Mouse (Mus musculus): Measurements from ENCODE around the gene Dydc1. TPM values are rescaled to one million over a fixed set of nuclear protein-coding genes. Genes with fewer than 3 reads are reported as not detected.

Gene Dydc1
- total and polyA plus RNA-seq, 2 experiments from 2014 or later, result not detected

DNA sequence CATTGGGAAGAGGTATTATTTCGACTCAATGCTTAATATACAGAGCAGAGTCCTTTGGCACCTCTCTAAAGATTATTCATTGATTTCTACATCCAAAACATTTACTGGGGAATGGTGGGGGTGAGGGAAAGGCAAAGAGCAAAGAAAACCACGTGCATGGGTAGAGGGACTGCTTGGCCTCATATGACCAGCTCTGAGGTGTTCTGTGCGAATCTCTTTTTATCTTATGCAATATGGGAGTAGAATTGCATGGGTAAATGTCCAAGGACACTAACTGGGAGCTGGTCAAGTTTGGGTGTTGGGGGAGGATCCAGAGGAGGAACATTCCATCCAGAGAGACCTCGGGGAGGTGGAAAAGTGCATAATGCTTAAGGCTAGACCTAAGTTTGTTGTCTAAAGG, 40.2 kb downstream of the Dydc1 start:
- DNase-seq (ENCODE audit: low spot score) (no peak), ATAC-seq (no peak)
- Histone ChIP-seq H3K4me3 (ENCODE audit: low read length) (no peak overlapping the region), H3K36me3 (ENCODE audit: insufficient read depth, low read length) (no peaks in the 10 kb centered on the region), H3K9me3 (ENCODE audit: low read length) (no peaks in the 10 kb centered on the region), H3K4me2 (ENCODE audit: low read depth, low read length) (no peak overlapping the region), H3K4me1 (ENCODE audit: insufficient read depth, low read length) (no peaks in the 10 kb centered on the region), H3K27ac (no peak overlapping the region), H3K27me3 (ENCODE audit: insufficient read depth, low read length) (no peaks in the 10 kb centered on the region), H3K9ac (replicated peaks; ENCODE audit: low read length) (no peak overlapping the region)
- WGBS, result 75% methylated on average over 4 of the region's 4 CpGs
- TF ChIP-seq CTCF (IDR thresholded peaks at IDR 0.05; ENCODE audit: low read depth), result no peak

DNA sequence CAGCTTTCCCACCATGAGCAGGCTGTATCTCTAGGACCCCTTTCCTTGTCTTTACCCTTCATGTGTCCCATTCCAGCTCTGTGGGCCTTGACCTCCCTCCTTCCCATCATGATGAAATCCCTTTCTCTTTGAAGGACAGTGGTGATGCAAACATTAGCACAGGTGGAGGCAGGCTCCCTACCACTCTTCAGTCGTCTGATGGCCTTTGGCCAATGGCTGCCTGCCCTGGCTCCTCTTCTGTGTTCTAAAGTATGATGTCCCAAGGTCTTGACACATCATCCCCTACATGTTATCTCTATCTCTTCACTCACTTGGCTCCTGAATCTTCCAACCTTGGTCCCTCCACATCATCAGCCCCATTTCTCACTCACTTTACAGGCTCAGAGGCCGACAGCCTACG, 43.6 kb downstream of the Dydc1 start:
- TF ChIP-seq CTCF (IDR thresholded peaks at IDR 0.05; ENCODE audit: low read depth), result no peak
- Histone ChIP-seq H3K36me3 (ENCODE audit: insufficient read depth, low read length) (no peaks in the 10 kb centered on the region), H3K9me3 (ENCODE audit: low read length) (no peaks in the 10 kb centered on the region), H3K27ac (no peak overlapping the region), H3K27me3 (ENCODE audit: insufficient read depth, low read length) (no peaks in the 10 kb centered on the region), H3K4me2 (ENCODE audit: low read depth, low read length) (no peak overlapping the region), H3K4me3 (ENCODE audit: low read length) (no peak overlapping the region), H3K4me1 (ENCODE audit: insufficient read depth, low read length) (no peaks in the 10 kb centered on the region), H3K9ac (replicated peaks; ENCODE audit: low read length) (no peak overlapping the region)
- WGBS, result 84% methylated on average over 3 of the region's 3 CpGs
- ATAC-seq (no peak), DNase-seq (ENCODE audit: low spot score) (no peak)

- Histone ChIP-seq H3K36me3 (ENCODE audit: insufficient read depth, low read length) (no peaks in the 10 kb centered on the region), H3K4me1 (ENCODE audit: insufficient read depth, low read length) (no peaks in the 10 kb centered on the region), H3K27me3 (ENCODE audit: insufficient read depth, low read length) (no peaks in the 10 kb centered on the region), H3K9ac (replicated peaks; ENCODE audit: low read length) (no peak overlapping the region), H3K4me3 (ENCODE audit: low read length) (no peak overlapping the region), H3K9me3 (ENCODE audit: low read length) (no peaks in the 10 kb centered on the region), H3K4me2 (ENCODE audit: low read depth, low read length) (no peak overlapping the region), H3K27ac (no peak overlapping the region)
- ATAC-seq (no peak), DNase-seq (ENCODE audit: low spot score) (no peak)
- 89% methylated on average over 5 of the region's 5 CpGs for WGBS
- no peak for TF ChIP-seq CTCF (IDR thresholded peaks at IDR 0.05; ENCODE audit: low read depth)
Measured at GRCm38 (mm10) chr14:41124683-41125082, 52.0 kb downstream of the Dydc1 start.

DNA sequence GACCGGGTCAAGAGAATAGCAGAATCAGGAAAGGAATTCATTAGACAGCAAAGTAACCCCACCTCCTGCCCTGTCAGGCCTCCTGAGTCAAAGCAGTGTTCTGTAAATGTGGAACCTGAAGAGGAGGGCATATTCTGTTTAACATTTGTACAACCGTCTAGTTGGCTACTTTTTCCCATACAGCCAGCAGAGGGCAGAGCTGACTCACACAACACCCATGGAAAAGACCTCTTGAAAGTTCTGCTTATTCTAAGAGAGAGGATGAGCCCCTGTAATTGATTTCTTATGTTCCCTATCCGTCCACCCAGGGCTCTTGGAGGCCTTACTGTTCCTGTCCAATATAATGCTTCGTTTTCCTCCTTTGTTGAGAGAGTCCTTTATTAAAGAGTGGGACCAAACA, 55.3 kb downstream of the Dydc1 start:
- peak; percentile 81 for TF ChIP-seq CTCF (IDR thresholded peaks at IDR 0.05; ENCODE audit: low read depth)
- Histone ChIP-seq H3K36me3 (ENCODE audit: insufficient read depth, low read length) (no peaks in the 10 kb centered on the region), H3K27me3 (ENCODE audit: insufficient read depth, low read length) (no peaks in the 10 kb centered on the region), H3K9me3 (ENCODE audit: low read length) (no peaks in the 10 kb centered on the region), H3K4me1 (ENCODE audit: insufficient read depth, low read length) (no peaks in the 10 kb centered on the region), H3K9ac (replicated peaks; ENCODE audit: low read length) (no peak overlapping the region), H3K4me2 (ENCODE audit: low read depth, low read length) (no peak overlapping the region), H3K27ac (no peak overlapping the region), H3K4me3 (ENCODE audit: low read length) (no peak overlapping the region)
- DNase-seq (ENCODE audit: low spot score) (peak; percentile 72), ATAC-seq (peak; percentile 55)
- WGBS, result 22% methylated on average over 4 of the region's 4 CpGs

- no peaks in the 10 kb centered on the region for H3K4me1 ChIP-seq (ENCODE audit: insufficient read depth, low read length)
- no peak within 1 kb of the TSS for H3K4me2 ChIP-seq (ENCODE audit: low read depth, low read length)
- H3K4me3 ChIP-seq (ENCODE audit: low read length), result no peak within 1 kb of the TSS
- no peaks in the 10 kb centered on the region for H3K9me3 ChIP-seq (ENCODE audit: low read length)
- no peak within 1 kb of the TSS for H3K9ac ChIP-seq (replicated peaks; ENCODE audit: low read length)
- no peaks in the 10 kb centered on the region for H3K27me3 ChIP-seq (ENCODE audit: insufficient read depth, low read length)
- WGBS, result 90% methylated on average over 7 of the region's 7 CpGs
- ATAC-seq (no peak), DNase-seq (ENCODE audit: low spot score) (no peak)
- H3K36me3 ChIP-seq (ENCODE audit: insufficient read depth, low read length), result no peaks in the 10 kb centered on the region
- no peak for TF ChIP-seq CTCF (IDR thresholded peaks at IDR 0.05; ENCODE audit: low read depth)
- no peak within 1 kb of the TSS for H3K27ac ChIP-seq
Measured at GRCm38 (mm10) chr14:41131540-41131939, 58.8 kb downstream of the Dydc1 start, which contains the start of gene Sftpa1. Gene Sftpa1 (plus strand): TSS chr14:41131782.

DNA sequence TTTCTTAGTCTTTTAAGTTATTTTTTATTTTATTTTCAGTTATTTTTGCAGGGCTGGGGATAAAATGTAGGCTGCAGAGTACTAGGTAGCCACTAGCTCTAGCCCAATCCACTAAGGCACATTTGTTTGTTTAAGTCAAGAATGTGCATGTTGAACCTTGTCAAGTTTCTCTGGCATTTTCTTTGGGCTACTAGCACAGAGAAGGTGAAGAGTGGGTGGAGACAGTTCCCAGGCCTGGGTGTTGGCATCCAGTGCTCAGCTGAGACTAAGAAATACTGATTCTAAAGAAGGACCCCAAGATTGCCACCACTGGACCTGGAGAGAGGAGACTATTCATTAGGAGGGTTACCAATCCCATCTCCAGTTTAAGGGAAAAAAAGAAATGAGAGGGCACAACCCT, 64.3 kb downstream of the Dydc1 start:
- Histone ChIP-seq H3K9me3 (ENCODE audit: low read length) (no peaks in the 10 kb centered on the region), H3K27ac (no peak overlapping the region), H3K4me2 (ENCODE audit: low read depth, low read length) (no peak overlapping the region), H3K9ac (replicated peaks; ENCODE audit: low read length) (no peak overlapping the region), H3K36me3 (ENCODE audit: insufficient read depth, low read length) (no peaks in the 10 kb centered on the region), H3K4me1 (ENCODE audit: insufficient read depth, low read length) (no peaks in the 10 kb centered on the region), H3K27me3 (ENCODE audit: insufficient read depth, low read length) (no peaks in the 10 kb centered on the region), H3K4me3 (ENCODE audit: low read length) (no peak overlapping the region)
- no peak for TF ChIP-seq CTCF (IDR thresholded peaks at IDR 0.05; ENCODE audit: low read depth)
- DNase-seq (ENCODE audit: low spot score), result no peak
- ATAC-seq, result no peak

DNA sequence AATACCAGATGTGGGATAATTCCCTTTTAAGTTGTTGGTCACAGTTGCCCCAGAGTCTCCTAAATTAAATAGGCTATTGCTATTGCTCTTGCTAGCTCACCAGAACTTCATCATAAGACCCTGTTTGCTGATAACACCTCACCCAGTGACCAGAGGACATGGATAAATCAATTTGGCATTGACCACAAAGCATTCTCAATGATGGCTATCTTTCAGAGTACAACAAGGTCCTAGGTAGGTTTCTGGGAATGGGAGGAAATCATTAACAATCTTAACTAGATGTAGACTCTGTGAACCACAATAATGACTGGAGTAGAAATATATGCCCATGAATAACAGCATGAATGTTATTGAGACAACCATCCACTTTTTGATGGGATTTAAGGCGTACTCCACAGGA, 68.0 kb downstream of the Dydc1 start:
- DNase-seq (ENCODE audit: low spot score) (no peak), ATAC-seq (no peak)
- no peak for TF ChIP-seq CTCF (IDR thresholded peaks at IDR 0.05; ENCODE audit: low read depth)
- no peak overlapping the region for H3K27ac ChIP-seq
- H3K27me3 ChIP-seq (ENCODE audit: insufficient read depth, low read length), result no peaks in the 10 kb centered on the region
- H3K4me3 ChIP-seq (ENCODE audit: low read length), result no peak overlapping the region
- H3K4me2 ChIP-seq (ENCODE audit: low read depth, low read length), result no peak overlapping the region
- no peaks in the 10 kb centered on the region for H3K36me3 ChIP-seq (ENCODE audit: insufficient read depth, low read length)
- no peak overlapping the region for H3K9ac ChIP-seq (replicated peaks; ENCODE audit: low read length)
- H3K9me3 ChIP-seq (ENCODE audit: low read length), result no peaks in the 10 kb centered on the region
- no peaks in the 10 kb centered on the region for H3K4me1 ChIP-seq (ENCODE audit: insufficient read depth, low read length)
- WGBS, result 95% methylated on average over 1 of the region's 1 CpGs

Other genes with a start within 250 kb of the Dydc1 start
- gene Sh2d4b, start 179.6 kb upstream of the Dydc1 start, total RNA-seq (2014; rRNA removed), result 1.8 and 2.6 TPM in 2 replicates
- gene Sh2d4b, start 179.6 kb upstream of the Dydc1 start, polyA plus RNA-seq (2015; fragmentation: Nextera tagmentation; extraction: Ambion mirVana), result 0.54 and 0.63 TPM in 2 replicates
- 38.2 and 39.2 TPM in 2 replicates for gene Tspan14, start 106.1 kb upstream of the Dydc1 start, total RNA-seq (2014; rRNA removed)
- 30.4 and 35.2 TPM in 2 replicates for gene Tspan14, start 106.1 kb upstream of the Dydc1 start, polyA plus RNA-seq (2015; fragmentation: Nextera tagmentation; extraction: Ambion mirVana)
- gene Fam213a, start 59.1 kb upstream of the Dydc1 start, total RNA-seq (2014; rRNA removed), result 35.1 and 35.3 TPM in 2 replicates
- 109 and 118 TPM in 2 replicates for gene Fam213a, start 59.1 kb upstream of the Dydc1 start, polyA plus RNA-seq (2015; fragmentation: Nextera tagmentation; extraction: Ambion mirVana)
- gene Dydc2, start 3.7 kb upstream of the Dydc1 start, total RNA-seq (2014; rRNA removed), result not detected in 2 replicates
- gene Dydc2, start 3.7 kb upstream of the Dydc1 start, polyA plus RNA-seq (2015; fragmentation: Nextera tagmentation; extraction: Ambion mirVana), result 0.96 and 1.6 TPM in 2 replicates
- gene Mat1a, start 32.1 kb downstream of the Dydc1 start, total RNA-seq (2014; rRNA removed), result 0.29 TPM in 1 of 2 replicates, not detected in the other
- gene Mat1a, start 32.1 kb downstream of the Dydc1 start, polyA plus RNA-seq (2015; fragmentation: Nextera tagmentation; extraction: Ambion mirVana), result not detected in 2 replicates
- gene Sftpa1, start 58.9 kb downstream of the Dydc1 start, total RNA-seq (2014; rRNA removed), result not detected in 2 replicates
- not detected in 2 replicates for gene Sftpa1, start 58.9 kb downstream of the Dydc1 start, polyA plus RNA-seq (2015; fragmentation: Nextera tagmentation; extraction: Ambion mirVana)
- gene Mbl1, start 78.5 kb downstream of the Dydc1 start, total RNA-seq (2014; rRNA removed), result not detected in 2 replicates
- not detected in 2 replicates for gene Mbl1, start 78.5 kb downstream of the Dydc1 start, polyA plus RNA-seq (2015; fragmentation: Nextera tagmentation; extraction: Ambion mirVana)
- gene Sftpd, start 112.2 kb downstream of the Dydc1 start, total RNA-seq (2014; rRNA removed), result not detected in 2 replicates
- gene Sftpd, start 112.2 kb downstream of the Dydc1 start, polyA plus RNA-seq (2015; fragmentation: Nextera tagmentation; extraction: Ambion mirVana), result not detected in 2 replicates
- gene Gm2832, start 205.9 kb downstream of the Dydc1 start, total RNA-seq (2014; rRNA removed), result 0.10 TPM in 1 of 2 replicates, not detected in the other
- gene Gm2832, start 205.9 kb downstream of the Dydc1 start, polyA plus RNA-seq (2015; fragmentation: Nextera tagmentation; extraction: Ambion mirVana), result 0.56 and 0.57 TPM in 2 replicates

Data from hindbrain, postnatal 0 days (tissue).